In the genomic region with DNA sequence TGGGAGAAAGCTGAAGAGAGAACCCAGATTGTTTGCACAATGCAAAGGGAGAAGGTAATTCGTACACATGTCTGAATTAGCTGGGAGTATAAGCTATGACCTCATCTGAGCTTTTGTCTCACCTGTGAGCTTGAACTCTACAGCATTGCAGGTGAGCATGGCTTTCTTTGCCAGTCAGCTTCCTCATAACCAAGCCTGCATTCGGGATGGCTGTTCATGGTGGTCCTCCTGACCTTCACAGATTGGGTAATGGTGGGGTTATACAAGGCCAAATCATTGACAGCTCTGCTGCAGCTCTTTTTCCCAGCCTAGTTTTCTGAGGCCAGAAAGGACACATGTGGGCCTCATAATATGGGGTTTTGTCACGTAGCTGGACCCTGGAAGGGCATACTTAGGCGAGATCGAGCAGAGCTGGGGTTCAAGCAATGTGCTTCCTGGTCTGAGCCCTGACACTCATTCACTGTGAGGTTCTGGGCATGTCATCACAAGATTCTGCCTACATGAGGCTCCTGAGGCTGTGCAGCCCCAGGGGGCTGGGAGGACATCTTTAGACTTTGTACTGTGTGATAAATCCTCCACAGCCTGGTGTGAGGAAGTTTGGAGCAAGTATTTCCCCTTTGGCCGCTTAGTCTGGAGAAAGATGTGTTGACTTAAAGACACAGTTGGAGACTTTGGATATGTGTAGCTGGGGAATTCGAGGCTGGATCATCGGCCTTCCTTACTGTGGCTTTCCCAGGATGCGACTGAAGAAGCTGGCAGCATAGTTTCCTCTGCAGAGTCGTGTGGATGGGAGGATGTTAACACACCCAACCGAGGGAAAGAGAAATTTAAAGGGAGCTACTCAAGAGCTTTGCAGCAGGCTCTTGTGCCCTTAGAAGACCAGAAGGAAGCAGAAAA, we compare ENCODE assay signal across 10 mouse cellular contexts. TPM values are rescaled to one million over a fixed set of nuclear protein-coding genes. Genes with fewer than 3 reads are reported as not detected.
DNase-seq lines count a peak whose midpoint lies in the region; ATAC-seq lines count a peak whose summit lies in the region.
"Had no signal": no experiment of that assay in that cellular context is flagged by ENCODE, and none has a peak within 500 bp of the region (broad histone marks: within the 10 kb centered on the region; RNA-seq: fewer than 3 reads in every experiment).

No protein-coding gene starts in this region.

- peak overlapping the region; percentile 91 for H3K27ac ChIP-seq in lung, embryonic 16.5 days (ENCODE audit: low read length)
- peak overlapping the region; percentile 66 for H3K27ac ChIP-seq in heart, embryonic 16.5 days (ENCODE audit: low read length)
- peak overlapping the region; percentile 50 for H3K27ac ChIP-seq in neural tube, embryonic 13.5 days (replicated peaks)
- H3K27ac ChIP-seq: liver, embryonic 15.5 days had no signal

- H3K4me1 ChIP-seq in lung, embryonic 16.5 days (replicated peaks; ENCODE audit: control insufficient read depth, insufficient read depth, low read length): peaks cover 16% of the 10 kb centered on the region
- H3K4me1 ChIP-seq in heart, embryonic 16.5 days (ENCODE audit: control insufficient read depth, insufficient read depth, low read length): peaks cover 22% of the 10 kb centered on the region
- H3K4me1 ChIP-seq in neural tube, embryonic 13.5 days (replicated peaks): peaks cover 43% of the 10 kb centered on the region
- H3K4me1 ChIP-seq: liver, embryonic 15.5 days had no signal

- no peaks in the 10 kb centered on the region for H3K9me3 ChIP-seq in lung, embryonic 16.5 days (ENCODE audit: control insufficient read depth, low read length)
- H3K9me3 ChIP-seq in heart, embryonic 16.5 days (replicated peaks; ENCODE audit: control insufficient read depth, low read length): no peaks in the 10 kb centered on the region
- no peaks in the 10 kb centered on the region for H3K9me3 ChIP-seq in neural tube, embryonic 13.5 days
- H3K9me3 ChIP-seq: liver, embryonic 15.5 days had no signal

- no peaks in the 10 kb centered on the region for H3K36me3 ChIP-seq in lung, embryonic 16.5 days (ENCODE audit: control insufficient read depth, insufficient read depth, low read length)
- no peaks in the 10 kb centered on the region for H3K36me3 ChIP-seq in heart, embryonic 16.5 days (ENCODE audit: control insufficient read depth, insufficient read depth)
- no peaks in the 10 kb centered on the region for H3K36me3 ChIP-seq in neural tube, embryonic 13.5 days
- H3K36me3 ChIP-seq: liver, embryonic 15.5 days had no signal

- WGBS in lung, embryonic 16.5 days: 34% methylated on average over 11 of the region's 11 CpGs
- 45% methylated on average over 11 of the region's 11 CpGs for WGBS in heart, embryonic 16.5 days
- 67% methylated on average over 11 of the region's 11 CpGs for WGBS in neural tube, embryonic 13.5 days

- H3K4me3 ChIP-seq in lung, embryonic 16.5 days (ENCODE audit: low read length): peak overlapping the region; percentile 35
- no peak overlapping the region for H3K4me3 ChIP-seq in heart, embryonic 16.5 days (ENCODE audit: low read length)
- no peak overlapping the region for H3K4me3 ChIP-seq in neural tube, embryonic 13.5 days
- H3K4me3 ChIP-seq: liver, embryonic 15.5 days had no signal

- peak overlapping the region; percentile 52 for H3K4me2 ChIP-seq in lung, embryonic 16.5 days (ENCODE audit: low read depth, low read length)
- peak overlapping the region; percentile 31; the same call in 1 of the 2 replicates for H3K4me2 ChIP-seq in heart, embryonic 16.5 days (ENCODE audit: low read depth, low read length)
- peak overlapping the region; percentile 20; the same call in 1 of the 2 replicates for H3K4me2 ChIP-seq in neural tube, embryonic 13.5 days
- H3K4me2 ChIP-seq: liver, embryonic 15.5 days had no signal

- no peaks in the 10 kb centered on the region for H3K27me3 ChIP-seq in lung, embryonic 16.5 days (ENCODE audit: control insufficient read depth, insufficient read depth, low read depth, low read length)
- no peaks in the 10 kb centered on the region for H3K27me3 ChIP-seq in heart, embryonic 16.5 days (ENCODE audit: control insufficient read depth, insufficient read depth, low read length)
- H3K27me3 ChIP-seq in neural tube, embryonic 13.5 days: no peaks in the 10 kb centered on the region
- H3K27me3 ChIP-seq: liver, embryonic 15.5 days had no signal

- ATAC-seq in lung, embryonic 16.5 days (ENCODE audit: low read depth): peak; percentile 26
- peak; percentile 65 for ATAC-seq in heart, embryonic 16.5 days (replicated peaks; ENCODE audit: extremely low read depth, insufficient read depth, low FRiP score)
- ATAC-seq in neural tube, embryonic 13.5 days (ENCODE audit: low read depth): no peak

- DNase-seq in embryo, embryonic 10.5 days (ENCODE audit: low spot score): peak; percentile 10
- no peak for DNase-seq in embryo, embryonic 9.5 days (ENCODE audit: extremely low spot score)
- no peak for DNase-seq in lung, postnatal 25 days (ENCODE audit: low spot score)
- DNase-seq in Muller cell, postnatal 12 days (ENCODE audit: inconsistent ontology term): no peak
- DNase-seq in cerebellum, adult 18-20 months: no peak
- DNase-seq: thymus, postnatal 4 days had no signal

- peak overlapping the region; percentile 47; the same call in 1 of the 2 replicates for H3K9ac ChIP-seq in lung, embryonic 16.5 days (ENCODE audit: low read length)
- H3K9ac ChIP-seq in heart, embryonic 16.5 days (ENCODE audit: low read length): 0 out of 2 replicates have a peak overlapping the region, but pooled peaks have one; percentile 4
- H3K9ac ChIP-seq in neural tube, embryonic 13.5 days: no peak overlapping the region
- H3K9ac ChIP-seq: liver, embryonic 15.5 days had no signal

RNA-seq across cellular contexts. Expression of gene Kcne4, which starts 2.3 kb away (rescaled TPM):
- 15.8 and 18.0 TPM in 2 replicates for polyA plus RNA-seq in lung, embryonic 16.5 days (2015; fragmentation: Nextera tagmentation; extraction: Ambion mirVana)
- 4.2 and 5.3 TPM in 2 replicates for polyA plus RNA-seq in heart, embryonic 16.5 days (2015; fragmentation: Nextera tagmentation; extraction: Ambion mirVana)
- polyA plus RNA-seq in neural tube, embryonic 13.5 days (2015; fragmentation: Nextera tagmentation; extraction: Ambion mirVana): 4.9 and 7.5 TPM in 2 replicates
